Mouse (Mus musculus): ENCODE measurements at regions not wholly inside any gene's neighbourhood (a gene's known extent, or its start where the extent isn't known, plus 50 kb on each side); places are given as distances from the start of the nearest gene placed in this dataset.

GRCm38 (mm10) chr16:55442821-55443581 is 145.2 kb upstream of the Zpld1 start:
- Histone ChIP-seq H3K27ac (ENCODE audit: insufficient read depth, low read length) (no peak overlapping the region), H3K4me1 (ENCODE audit: control insufficient read depth, insufficient read depth, low read length) (no peaks in the 10 kb centered on the region), H3K4me3 (ENCODE audit: insufficient read depth, low read length) (no peak overlapping the region)
- TF ChIP-seq CTCF (IDR thresholded peaks at IDR 0.05; ENCODE audit: extremely low read depth, insufficient read depth, low read length) (no peak), POLR2A (IDR thresholded peaks at IDR 0.05; ENCODE audit: extremely low read depth, insufficient read depth, low read length) (no peak)

- TF ChIP-seq POLR2A (IDR thresholded peaks at IDR 0.05; ENCODE audit: extremely low read depth, insufficient read depth, low read length) (no peak), CTCF (IDR thresholded peaks at IDR 0.05; ENCODE audit: extremely low read depth, insufficient read depth, low read length) (no peak)
- Histone ChIP-seq H3K4me1 (ENCODE audit: control insufficient read depth, insufficient read depth, low read length) (no peaks in the 10 kb centered on the region), H3K27ac (ENCODE audit: insufficient read depth, low read length) (no peak overlapping the region), H3K4me3 (ENCODE audit: insufficient read depth, low read length) (no peak overlapping the region)
Observed at GRCm38 (mm10) chr16:55435139-55435968, 137.6 kb upstream of the Zpld1 start.

- no peaks in the 10 kb centered on the region for H3K4me1 ChIP-seq (ENCODE audit: control insufficient read depth, insufficient read depth, low read length)
- no peak overlapping the region for H3K27ac ChIP-seq (ENCODE audit: insufficient read depth, low read length)
- no peak for TF ChIP-seq CTCF (IDR thresholded peaks at IDR 0.05; ENCODE audit: extremely low read depth, insufficient read depth, low read length)
- no peak for TF ChIP-seq POLR2A (IDR thresholded peaks at IDR 0.05; ENCODE audit: extremely low read depth, insufficient read depth, low read length)
- no peak overlapping the region for H3K4me3 ChIP-seq (ENCODE audit: insufficient read depth, low read length)
Observed at GRCm38 (mm10) chr16:55421569-55422342, 124.0 kb upstream of the Zpld1 start.

GRCm38 (mm10) chr16:55420876-55421568 is 123.2 kb upstream of the Zpld1 start:
- Histone ChIP-seq H3K4me3 (ENCODE audit: insufficient read depth, low read length) (no peak overlapping the region), H3K4me1 (ENCODE audit: control insufficient read depth, insufficient read depth, low read length) (no peaks in the 10 kb centered on the region), H3K27ac (ENCODE audit: insufficient read depth, low read length) (no peak overlapping the region)
- TF ChIP-seq POLR2A (IDR thresholded peaks at IDR 0.05; ENCODE audit: extremely low read depth, insufficient read depth, low read length) (no peak), CTCF (IDR thresholded peaks at IDR 0.05; ENCODE audit: extremely low read depth, insufficient read depth, low read length) (no peak)

- Histone ChIP-seq H3K27ac (ENCODE audit: insufficient read depth, low read length) (no peak overlapping the region), H3K4me3 (ENCODE audit: insufficient read depth, low read length) (no peak overlapping the region), H3K4me1 (ENCODE audit: control insufficient read depth, insufficient read depth, low read length) (no peaks in the 10 kb centered on the region)
- TF ChIP-seq CTCF (IDR thresholded peaks at IDR 0.05; ENCODE audit: extremely low read depth, insufficient read depth, low read length) (no peak), POLR2A (IDR thresholded peaks at IDR 0.05; ENCODE audit: extremely low read depth, insufficient read depth, low read length) (no peak)
Observed at GRCm38 (mm10) chr16:55418871-55419270, 121.1 kb upstream of the Zpld1 start.

- Histone ChIP-seq H3K4me1 (ENCODE audit: control insufficient read depth, insufficient read depth, low read length) (no peaks in the 10 kb centered on the region), H3K27ac (ENCODE audit: insufficient read depth, low read length) (no peak overlapping the region), H3K4me3 (ENCODE audit: insufficient read depth, low read length) (no peak overlapping the region)
- TF ChIP-seq POLR2A (IDR thresholded peaks at IDR 0.05; ENCODE audit: extremely low read depth, insufficient read depth, low read length) (no peak), CTCF (IDR thresholded peaks at IDR 0.05; ENCODE audit: extremely low read depth, insufficient read depth, low read length) (no peak)
Observed at GRCm38 (mm10) chr16:55400818-55401217, 103.0 kb upstream of the Zpld1 start.

- TF ChIP-seq CTCF (IDR thresholded peaks at IDR 0.05; ENCODE audit: extremely low read depth, insufficient read depth, low read length) (no peak), POLR2A (IDR thresholded peaks at IDR 0.05; ENCODE audit: extremely low read depth, insufficient read depth, low read length) (no peak)
- H3K4me3 ChIP-seq (ENCODE audit: insufficient read depth, low read length), result no peak overlapping the region
- H3K4me1 ChIP-seq (ENCODE audit: control insufficient read depth, insufficient read depth, low read length), result no peaks in the 10 kb centered on the region
- no peak overlapping the region for H3K27ac ChIP-seq (ENCODE audit: insufficient read depth, low read length)
Observed at GRCm38 (mm10) chr16:55394864-55395263, 97.1 kb upstream of the Zpld1 start.

GRCm38 (mm10) chr16:55390400-55390799 is 92.6 kb upstream of the Zpld1 start:
- Histone ChIP-seq H3K4me1 (ENCODE audit: control insufficient read depth, insufficient read depth, low read length) (no peaks in the 10 kb centered on the region), H3K27ac (ENCODE audit: insufficient read depth, low read length) (no peak overlapping the region), H3K4me3 (ENCODE audit: insufficient read depth, low read length) (no peak overlapping the region)
- TF ChIP-seq POLR2A (IDR thresholded peaks at IDR 0.05; ENCODE audit: extremely low read depth, insufficient read depth, low read length), result no peak
- TF ChIP-seq CTCF (IDR thresholded peaks at IDR 0.05; ENCODE audit: extremely low read depth, insufficient read depth, low read length), result no peak

- Histone ChIP-seq H3K27ac (ENCODE audit: insufficient read depth, low read length) (no peak overlapping the region), H3K4me3 (ENCODE audit: insufficient read depth, low read length) (no peak overlapping the region), H3K4me1 (ENCODE audit: control insufficient read depth, insufficient read depth, low read length) (no peaks in the 10 kb centered on the region)
- TF ChIP-seq POLR2A (IDR thresholded peaks at IDR 0.05; ENCODE audit: extremely low read depth, insufficient read depth, low read length), result no peak
- no peak for TF ChIP-seq CTCF (IDR thresholded peaks at IDR 0.05; ENCODE audit: extremely low read depth, insufficient read depth, low read length)
Observed at GRCm38 (mm10) chr16:55379996-55380395, 82.2 kb upstream of the Zpld1 start.

Measured in cortical plate, adult 2 months (tissue).